Mouse (Mus musculus) neural tube, embryonic 14.5 days (tissue): Measurements from ENCODE around the gene Ell2. TPM values are rescaled to one million over a fixed set of nuclear protein-coding genes. Genes with fewer than 3 reads are reported as not detected.

ENCODE experiments used
- ATAC-seq: fragments of 200-750 bp; cut with Nextera tagmentation; 2 replicates; pipeline ENCODE4 v1.8.0; 2017; ENCODE audit warnings: low read depth, mild to moderate bottlenecking, moderate TSS enrichment, moderate library complexity
- H3K27ac ChIP-seq: fragments of 300-500 bp; sonication (generic); 2 replicates; pipeline ENCODE4 v1.5.1; 2014; ENCODE audit warnings: low read depth, mild to moderate bottlenecking, control low read depth, low read length, moderate library complexity, mixed read lengths
- H3K27me3 ChIP-seq: fragments of 300-500 bp; sonication (generic); 2 replicates; pipeline ENCODE4 v1.6.1; 2014; ENCODE audit warnings: low read length; ENCODE audit not compliant: control insufficient read depth, insufficient read depth
- H3K36me3 ChIP-seq: fragments of 300-500 bp; sonication (generic); 2 replicates; pipeline ENCODE4 v1.6.1; 2014; ENCODE audit warnings: low read length, mixed read lengths; ENCODE audit not compliant: control insufficient read depth, insufficient read depth
- H3K4me1 ChIP-seq: fragments of 300-500 bp; sonication (generic); 2 replicates; pipeline ENCODE4 v1.6.1; 2014; ENCODE audit warnings: low read length; ENCODE audit not compliant: control insufficient read depth, insufficient read depth
- H3K4me2 ChIP-seq: fragments of 300-500 bp; sonication (generic); 2 replicates; pipeline ENCODE4 v1.6.1; 2014; ENCODE audit warnings: mild to moderate bottlenecking, low read depth, low read length, control low read depth
- H3K4me3 ChIP-seq: fragments of 300-500 bp; sonication (generic); 2 replicates; pipeline ENCODE4 v1.5.1; 2014; ENCODE audit warnings: low read depth, low read length, control low read depth, mixed read lengths
- H3K9ac ChIP-seq: fragments of 300-500 bp; sonication (generic); replicated peaks from 2 replicates; pipeline ENCODE4 v1.6.1; 2014; ENCODE audit warnings: low read depth, mild to moderate bottlenecking, control low read depth, low read length, mixed read lengths
- H3K9me3 ChIP-seq: fragments of 300-500 bp; sonication (generic); 2 replicates; pipeline ENCODE4 v1.6.1; 2016; ENCODE audit warnings: low read length; ENCODE audit not compliant: control insufficient read depth
- WGBS: fragments of 180-500 bp; shearing (Covaris S2); extraction: QIAGEN DNeasy Blood & Tissue Kit; methylation state at CpG from one replicate; pipeline ENCODE4 v1.1.7; 2014; 5-methylcytosine and 5-hydroxymethylcytosine counted together
- polyA plus RNA-seq: library from polyadenylated mRNA; unstranded; fragments of >200 nt; fragmentation: Nextera tagmentation; extraction: Ambion mirVana; gene quantifications from 2 replicates; pipeline ENCODE4 v1.2.1, GENCODE M21; 2014

The Ell2 gene
- polyA plus RNA-seq, 1 experiment from 2014 or later = 2.0 TPM

GRCm38 (mm10) chr13:75740018-75740417, 33.5 kb downstream of the Ell2 start:
- H3K4me3 ChIP-seq = no peak overlapping the region
- no peak for ATAC-seq
- no peak overlapping the region for H3K9ac ChIP-seq
- no peaks in the 10 kb centered on the region for H3K9me3 ChIP-seq
- no peaks in the 10 kb centered on the region for H3K4me1 ChIP-seq
- H3K27me3 ChIP-seq = no peaks in the 10 kb centered on the region
- 90% methylated on average over 3 of the region's 3 CpGs for WGBS
- H3K27ac ChIP-seq = no peak overlapping the region
- H3K4me2 ChIP-seq = no peak overlapping the region
- H3K36me3 ChIP-seq = no peaks in the 10 kb centered on the region

- Histone ChIP-seq H3K4me3 (no peak overlapping the region), H3K27me3 (no peaks in the 10 kb centered on the region), H3K4me1 (no peaks in the 10 kb centered on the region), H3K27ac (no peak overlapping the region), H3K9me3 (no peaks in the 10 kb centered on the region), H3K36me3 (no peaks in the 10 kb centered on the region), H3K4me2 (no peak overlapping the region), H3K9ac (no peak overlapping the region)
- no peak for ATAC-seq
- WGBS = 96% methylated on average over 3 of the region's 3 CpGs
These were observed 34.6 kb downstream of the Ell2 start for GRCm38 (mm10) chr13:75741119-75741518.

- H3K36me3 ChIP-seq = no peaks in the 10 kb centered on the region
- no peaks in the 10 kb centered on the region for H3K9me3 ChIP-seq
- H3K9ac ChIP-seq = no peak overlapping the region
- no peak for ATAC-seq
- no peak overlapping the region for H3K27ac ChIP-seq
- no peaks in the 10 kb centered on the region for H3K4me1 ChIP-seq
- no peaks in the 10 kb centered on the region for H3K27me3 ChIP-seq
- WGBS = 79% methylated on average over 12 of the region's 12 CpGs
- no peak overlapping the region for H3K4me2 ChIP-seq
- H3K4me3 ChIP-seq = no peak overlapping the region
These were observed 35.5 kb downstream of the Ell2 start for GRCm38 (mm10) chr13:75741736-75742729.

GRCm38 (mm10) chr13:75742970-75743369, 36.4 kb downstream of the Ell2 start:
- Histone ChIP-seq H3K4me2 (no peak overlapping the region), H3K27ac (no peak overlapping the region), H3K9ac (no peak overlapping the region), H3K27me3 (no peaks in the 10 kb centered on the region), H3K4me1 (no peaks in the 10 kb centered on the region), H3K9me3 (no peaks in the 10 kb centered on the region), H3K4me3 (no peak overlapping the region), H3K36me3 (no peaks in the 10 kb centered on the region)
- no peak for ATAC-seq
- WGBS = 92% methylated on average over 3 of the region's 3 CpGs

- 96% methylated on average over 4 of the region's 4 CpGs for WGBS
- no peak overlapping the region for H3K9ac ChIP-seq
- no peaks in the 10 kb centered on the region for H3K36me3 ChIP-seq
- no peak overlapping the region for H3K27ac ChIP-seq
- H3K4me1 ChIP-seq = no peaks in the 10 kb centered on the region
- no peaks in the 10 kb centered on the region for H3K27me3 ChIP-seq
- H3K4me3 ChIP-seq = no peak overlapping the region
- no peaks in the 10 kb centered on the region for H3K9me3 ChIP-seq
- no peak for ATAC-seq
- no peak overlapping the region for H3K4me2 ChIP-seq
These were observed 37.5 kb downstream of the Ell2 start for GRCm38 (mm10) chr13:75744065-75744464.

GRCm38 (mm10) chr13:75745328-75745727, 38.8 kb downstream of the Ell2 start:
- no peak for ATAC-seq
- no peaks in the 10 kb centered on the region for H3K36me3 ChIP-seq
- no peaks in the 10 kb centered on the region for H3K4me1 ChIP-seq
- no peaks in the 10 kb centered on the region for H3K27me3 ChIP-seq
- H3K27ac ChIP-seq = no peak overlapping the region
- no peak overlapping the region for H3K9ac ChIP-seq
- H3K4me2 ChIP-seq = no peak overlapping the region
- H3K9me3 ChIP-seq = no peaks in the 10 kb centered on the region
- H3K4me3 ChIP-seq = no peak overlapping the region

GRCm38 (mm10) chr13:75747265-75747664, 40.7 kb downstream of the Ell2 start:
- H3K27me3 ChIP-seq = no peaks in the 10 kb centered on the region
- H3K4me2 ChIP-seq = no peak overlapping the region
- no peak for ATAC-seq
- no peak overlapping the region for H3K9ac ChIP-seq
- H3K9me3 ChIP-seq = no peaks in the 10 kb centered on the region
- H3K4me3 ChIP-seq = no peak overlapping the region
- no peaks in the 10 kb centered on the region for H3K36me3 ChIP-seq
- no peaks in the 10 kb centered on the region for H3K4me1 ChIP-seq
- H3K27ac ChIP-seq = no peak overlapping the region
- WGBS = 94% methylated on average over 3 of the region's 3 CpGs

- Histone ChIP-seq H3K36me3 (no peaks in the 10 kb centered on the region), H3K4me3 (no peak overlapping the region), H3K27ac (no peak overlapping the region), H3K27me3 (no peaks in the 10 kb centered on the region), H3K9ac (no peak overlapping the region), H3K4me1 (no peaks in the 10 kb centered on the region), H3K4me2 (no peak overlapping the region), H3K9me3 (no peaks in the 10 kb centered on the region)
- 93% methylated on average over 7 of the region's 7 CpGs for WGBS
- no peak for ATAC-seq
These were observed 42.1 kb downstream of the Ell2 start for GRCm38 (mm10) chr13:75748685-75749084.

GRCm38 (mm10) chr13:75750785-75751184, 44.2 kb downstream of the Ell2 start:
- Histone ChIP-seq H3K4me3 (no peak overlapping the region), H3K36me3 (no peaks in the 10 kb centered on the region), H3K27me3 (no peaks in the 10 kb centered on the region), H3K9ac (no peak overlapping the region), H3K27ac (no peak overlapping the region), H3K4me2 (no peak overlapping the region), H3K4me1 (no peaks in the 10 kb centered on the region), H3K9me3 (no peaks in the 10 kb centered on the region)
- ATAC-seq = no peak
- 63% methylated on average over 2 of the region's 2 CpGs for WGBS
